Mouse (Mus musculus): Measurements from ENCODE around the gene Calhm4. TPM values are rescaled to one million over a fixed set of nuclear protein-coding genes. Genes with fewer than 3 reads are reported as not detected.
"Not testable (repeated sequence)": the region's sequence is repeated elsewhere in the genome, so short reads cannot be mapped to it uniquely, and the experiment has no call there.

The Calhm4 gene
- total and polyA plus RNA-seq, 3 experiments, result not detected

DNA sequence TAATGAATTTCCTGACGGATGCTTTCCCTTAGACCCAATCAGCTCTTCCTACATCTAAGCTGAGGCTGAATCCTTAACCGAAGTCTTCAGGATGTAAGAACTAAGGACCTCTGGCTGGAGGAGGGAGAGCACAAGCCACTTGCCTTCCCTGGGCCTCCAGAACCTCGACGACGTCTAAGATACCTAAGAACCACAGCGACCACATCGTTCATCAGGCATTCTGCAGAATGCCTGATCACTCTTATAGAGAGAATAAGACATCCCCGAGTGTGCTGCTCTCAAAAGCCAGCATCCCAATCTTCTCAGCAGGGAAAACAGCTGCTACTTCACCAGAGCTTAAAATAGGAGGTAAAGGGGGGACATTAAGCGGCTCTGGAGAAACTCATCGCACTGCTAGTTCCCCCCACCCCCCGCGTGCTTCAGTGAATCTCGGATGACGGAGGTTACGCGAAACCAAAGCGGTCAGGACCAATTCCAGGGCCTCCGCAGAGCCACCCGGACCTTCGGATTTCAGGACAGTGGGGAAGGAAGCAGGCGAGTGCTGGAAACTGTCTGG lies 25.3 kb downstream of the Calhm4 start:
- under 1% methylated on average over 21 of the region's 21 CpGs for WGBS
- peak overlapping the region; percentile 89 for H3K27ac ChIP-seq
- no peaks in the 10 kb centered on the region for H3K27me3 ChIP-seq (ENCODE audit: control insufficient read depth, insufficient read depth, low read length)
- H3K9ac ChIP-seq (ENCODE audit: low read depth, low read length), result peak overlapping the region; percentile 94
- H3K4me3 ChIP-seq, result peak overlapping the region; percentile 77
- H3K79me2 ChIP-seq (replicated peaks; ENCODE audit: control insufficient read depth, insufficient read depth, low read length), result peaks cover 8% of the 10 kb centered on the region
- TF ChIP-seq EP300 (IDR thresholded peaks at IDR 0.05; ENCODE audit: insufficient read depth, low read depth, low read length) (no peak), POLR2A (IDR thresholded peaks at IDR 0.05; ENCODE audit: insufficient read depth, low read depth, low read length) (no peak), CTCF (IDR thresholded peaks at IDR 0.05) (no peak)
- intact Hi-C loops (cut with DNase I), result loop anchor here (1.0 to 2.0 kb wide), 2 partner anchors 68 to 264 kb away; partner anchors contain the start of gene Zup1
- DNase-seq, result no peak
- peaks cover 11% of the 10 kb centered on the region for H3K4me1 ChIP-seq (ENCODE audit: control insufficient read depth, insufficient read depth, low read length)
- H3K36me3 ChIP-seq (ENCODE audit: control insufficient read depth, insufficient read depth, low read length), result peaks cover 12% of the 10 kb centered on the region

DNA sequence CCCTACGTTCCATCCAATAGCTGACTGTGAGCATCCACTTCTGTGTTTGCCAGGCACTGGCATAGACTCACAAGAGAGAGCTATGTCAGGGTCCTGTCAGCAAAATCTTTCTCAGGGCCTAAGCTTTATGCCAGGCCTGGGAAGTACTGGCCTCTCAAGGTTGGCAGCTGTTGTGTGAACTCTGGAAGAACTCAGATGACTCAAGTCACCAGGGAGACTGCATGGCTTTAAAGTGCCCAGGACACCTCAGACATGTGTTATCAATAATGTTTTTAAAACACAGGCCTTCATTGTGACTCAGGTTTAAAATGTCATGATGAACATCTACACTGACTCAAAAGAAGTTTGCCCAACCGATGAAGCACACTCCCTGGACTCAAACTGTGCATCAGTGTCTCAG lies 30.9 kb downstream of the Calhm4 start:
- WGBS, result 76% methylated on average over 2 of the region's 2 CpGs
- intact Hi-C loops (cut with DNase I), result no loop called here
- Histone ChIP-seq H3K27me3 (ENCODE audit: control insufficient read depth, insufficient read depth, low read length) (no peaks in the 10 kb centered on the region), H3K79me2 (replicated peaks; ENCODE audit: control insufficient read depth, insufficient read depth, low read length) (peaks cover 10% of the 10 kb centered on the region), H3K4me3 (no peak overlapping the region), H3K4me1 (ENCODE audit: control insufficient read depth, insufficient read depth, low read length) (peaks cover 4% of the 10 kb centered on the region), H3K27ac (no peak overlapping the region), H3K36me3 (ENCODE audit: control insufficient read depth, insufficient read depth, low read length) (peaks cover 11% of the 10 kb centered on the region), H3K9ac (ENCODE audit: low read depth, low read length) (no peak overlapping the region)
- TF ChIP-seq EP300 (IDR thresholded peaks at IDR 0.05; ENCODE audit: insufficient read depth, low read depth, low read length), result no peak
- no peak for TF ChIP-seq CTCF (IDR thresholded peaks at IDR 0.05)
- no peak for TF ChIP-seq POLR2A (IDR thresholded peaks at IDR 0.05; ENCODE audit: insufficient read depth, low read depth, low read length)
- no peak for DNase-seq

DNA sequence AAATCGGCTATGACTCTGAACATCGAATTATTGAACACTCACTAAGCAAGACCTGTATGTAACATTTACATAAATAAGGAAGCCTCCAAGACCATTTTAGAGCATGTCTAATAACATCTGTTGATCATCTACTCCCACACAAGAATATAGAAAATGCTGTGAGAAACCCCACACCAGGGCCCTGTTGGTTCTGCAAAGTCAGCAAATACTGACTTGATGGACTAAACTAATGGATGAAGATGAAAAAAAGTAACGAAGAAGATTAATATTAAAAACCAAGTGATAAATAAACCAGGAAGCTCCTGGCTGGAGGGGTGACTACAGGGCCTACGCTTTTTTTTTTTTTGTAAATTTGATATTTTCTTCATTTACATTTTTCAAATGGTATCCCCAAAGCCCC lies 31.5 kb downstream of the Calhm4 start:
- H3K4me1 ChIP-seq (ENCODE audit: control insufficient read depth, insufficient read depth, low read length), result peaks cover 2% of the 10 kb centered on the region; the same call in 1 of the 2 replicates
- no peak overlapping the region for H3K4me3 ChIP-seq
- H3K36me3 ChIP-seq (ENCODE audit: control insufficient read depth, insufficient read depth, low read length), result peaks cover 8% of the 10 kb centered on the region
- H3K27ac ChIP-seq, result no peak overlapping the region
- intact Hi-C loops (cut with DNase I), result no loop called here
- no peak for DNase-seq
- TF ChIP-seq POLR2A (IDR thresholded peaks at IDR 0.05; ENCODE audit: insufficient read depth, low read depth, low read length) (no peak), EP300 (IDR thresholded peaks at IDR 0.05; ENCODE audit: insufficient read depth, low read depth, low read length) (no peak), CTCF (IDR thresholded peaks at IDR 0.05) (no peak)
- no peaks in the 10 kb centered on the region for H3K27me3 ChIP-seq (ENCODE audit: control insufficient read depth, insufficient read depth, low read length)
- peaks cover 8% of the 10 kb centered on the region for H3K79me2 ChIP-seq (replicated peaks; ENCODE audit: control insufficient read depth, insufficient read depth, low read length)
- 94% methylated on average over 4 of the region's 4 CpGs for WGBS
- H3K9ac ChIP-seq (ENCODE audit: low read depth, low read length), result no peak overlapping the region

- TF ChIP-seq CTCF (IDR thresholded peaks at IDR 0.05) (no peak), EP300 (IDR thresholded peaks at IDR 0.05; ENCODE audit: insufficient read depth, low read depth, low read length) (no peak), POLR2A (IDR thresholded peaks at IDR 0.05; ENCODE audit: insufficient read depth, low read depth, low read length) (no peak)
- intact Hi-C loops (cut with DNase I), result no loop called here
These were observed 45.7 kb downstream of the Calhm4 start for GRCm38 (mm10) chr10:33998397-33998796.

DNA sequence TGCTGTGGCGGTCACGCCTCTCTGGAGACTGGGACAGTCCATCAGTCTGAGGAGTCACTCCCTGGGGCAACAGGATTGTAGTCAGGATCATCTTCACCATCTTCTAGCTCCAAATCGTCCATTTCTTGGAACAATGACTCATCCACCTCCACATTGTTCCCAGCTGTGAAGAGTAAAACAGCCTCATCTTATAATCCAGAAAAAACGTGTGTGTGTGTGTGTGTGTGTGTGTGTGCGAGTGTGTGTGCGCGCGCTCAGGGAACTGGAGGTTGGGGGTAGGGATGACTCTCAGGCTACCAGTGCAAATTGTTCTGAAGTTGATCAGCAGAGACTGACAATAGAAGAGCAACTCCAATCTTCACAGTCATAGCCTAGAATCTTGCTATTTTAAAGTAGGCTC lies 47.4 kb downstream of the Calhm4 start:
- not testable (repeated sequence) for H3K36me3 ChIP-seq (ENCODE audit: control insufficient read depth, insufficient read depth, low read length)
- 84% methylated on average over 6 of the region's 8 CpGs for WGBS

More at GRCm38 (mm10) chr10:33998397-33998796, 45.7 kb downstream of the Calhm4 start:
- Histone ChIP-seq H3K27me3 (ENCODE audit: control insufficient read depth, insufficient read depth, low read length) (no peaks in the 10 kb centered on the region), H3K9ac (ENCODE audit: low read depth, low read length) (no peak overlapping the region), H3K4me3 (no peak overlapping the region), H3K36me3 (ENCODE audit: control insufficient read depth, insufficient read depth, low read length) (peaks cover 4% of the 10 kb centered on the region; the same call in 1 of the 2 replicates), H3K79me2 (replicated peaks; ENCODE audit: control insufficient read depth, insufficient read depth, low read length) (no peaks in the 10 kb centered on the region), H3K4me1 (ENCODE audit: control insufficient read depth, insufficient read depth, low read length) (no peaks in the 10 kb centered on the region), H3K27ac (no peak overlapping the region)
- no peak for DNase-seq

More for the DNA sequence above, 47.4 kb downstream of the Calhm4 start:
- intact Hi-C loops (cut with DNase I); H3K27ac ChIP-seq; H3K4me3 ChIP-seq; H3K4me1 ChIP-seq (ENCODE audit: control insufficient read depth, insufficient read depth, low read length); H3K27me3 ChIP-seq (ENCODE audit: control insufficient read depth, insufficient read depth, low read length); H3K9ac ChIP-seq (ENCODE audit: low read depth, low read length); DNase-seq; H3K79me2 ChIP-seq (replicated peaks; ENCODE audit: control insufficient read depth, insufficient read depth, low read length): not testable (repeated sequence)

Other genes starting within 250 kb of the Calhm4 start
- not detected for gene Sult3a1, start 186.6 kb downstream of the Calhm4 start, total RNA-seq (2021)
- gene Sult3a1, start 186.6 kb downstream of the Calhm4 start, polyA plus RNA-seq (2012; rRNA removed), result not detected in 2 replicates
- not detected for gene Rsph4a, start 139.2 kb downstream of the Calhm4 start, total RNA-seq (2021)
- 0.25 TPM in 1 of 2 replicates, not detected in the other for gene Rsph4a, start 139.2 kb downstream of the Calhm4 start, polyA plus RNA-seq (2012; rRNA removed)
- gene Zup1, start 93.0 kb downstream of the Calhm4 start, total RNA-seq (2021), result 1 to 10 TPM; 6.6 to 7.8 TPM
- 2.9 and 4.1 TPM in 2 replicates for gene Zup1, start 93.0 kb downstream of the Calhm4 start, polyA plus RNA-seq (2012; rRNA removed)
- 100 to 1,000 TPM; 105 to 123 TPM for gene Rwdd1, start 24.7 kb downstream of the Calhm4 start, total RNA-seq (2021)
- 38.5 and 59.0 TPM in 2 replicates for gene Rwdd1, start 24.7 kb downstream of the Calhm4 start, polyA plus RNA-seq (2012; rRNA removed)
- gene Trappc3l, start 6.7 kb downstream of the Calhm4 start, total RNA-seq (2021), result not detected
- not detected in 2 replicates for gene Trappc3l, start 6.7 kb downstream of the Calhm4 start, polyA plus RNA-seq (2012; rRNA removed)
- under 1 TPM; 0.75 to 0.97 TPM for gene Calhm5, start 52.2 kb upstream of the Calhm4 start, total RNA-seq (2021)
- gene Calhm5, start 52.2 kb upstream of the Calhm4 start, polyA plus RNA-seq (2012; rRNA removed), result 0.51 and 1.3 TPM in 2 replicates
- under 1 TPM; 0.23 to 0.48 TPM for gene Calhm6, start 83.7 kb upstream of the Calhm4 start, total RNA-seq (2021)
- gene Calhm6, start 83.7 kb upstream of the Calhm4 start, polyA plus RNA-seq (2012; rRNA removed), result 0.25 TPM in 1 of 2 replicates, not detected in the other
- 1 to 10 TPM; 4.3 to 5.0 TPM for gene Dse, start 163.4 kb upstream of the Calhm4 start, total RNA-seq (2021)
- 3.2 and 5.2 TPM in 2 replicates for gene Dse, start 163.4 kb upstream of the Calhm4 start, polyA plus RNA-seq (2012; rRNA removed)
- gene Tspyl1, start 237.9 kb upstream of the Calhm4 start, total RNA-seq (2021), result 10 to 100 TPM; 57.0 to 64.4 TPM
- gene Tspyl1, start 237.9 kb upstream of the Calhm4 start, polyA plus RNA-seq (2012; rRNA removed), result 30.6 and 55.3 TPM in 2 replicates